Comparison of ENCODE assay signal across 23 mouse cellular contexts in the genomic region with DNA sequence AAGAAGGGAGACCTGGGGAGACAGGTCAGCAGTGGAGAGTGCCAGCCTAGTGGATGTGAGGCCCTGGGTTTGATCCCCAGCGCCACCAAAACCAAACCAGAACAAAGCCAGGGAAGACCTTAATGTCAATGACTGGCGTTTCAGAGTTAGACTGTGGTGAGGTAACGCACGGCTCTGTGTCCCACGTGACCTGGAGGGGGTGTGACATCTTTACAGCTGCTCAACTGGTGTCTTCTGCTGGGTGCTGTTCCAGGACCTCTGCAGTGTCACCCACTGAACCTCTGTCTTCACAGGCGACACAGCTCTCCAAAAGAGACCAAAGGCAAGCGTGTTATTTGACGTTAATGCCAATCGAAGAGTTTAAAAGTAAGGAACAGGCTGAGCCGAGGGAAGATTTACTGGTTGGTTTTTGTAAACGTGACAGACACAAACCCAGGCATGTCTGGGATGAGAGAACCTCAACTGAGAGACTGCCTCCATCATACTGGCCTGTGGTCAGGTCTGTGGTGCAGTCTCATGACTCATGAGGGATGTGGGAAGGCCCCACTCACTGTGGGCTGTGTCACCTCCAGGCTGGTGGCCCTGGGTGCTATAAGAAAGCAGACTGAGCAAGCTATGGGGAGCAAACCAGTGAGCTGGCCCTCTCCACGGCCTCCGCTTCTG. TPM values are rescaled to one million over a fixed set of nuclear protein-coding genes. Genes with fewer than 3 reads are reported as not detected.
DNase-seq lines count a peak whose midpoint lies in the region; ATAC-seq and TF ChIP-seq lines count a peak whose summit lies in the region.
"Had no signal": no experiment of that assay in that cellular context is flagged by ENCODE, and none has a peak within 500 bp of the region (broad histone marks: within the 10 kb centered on the region; RNA-seq: fewer than 3 reads in every experiment).

No protein-coding gene starts in this region.

- H3K9me3 ChIP-seq in lung, postnatal 0 days (ENCODE audit: low read length) = no peaks in the 10 kb centered on the region
- H3K9me3 ChIP-seq: forebrain, embryonic 13.5 days; hindbrain, embryonic 13.5 days; midbrain, embryonic 10.5 days had no signal

- no peak for TF ChIP-seq EP300 in lung, postnatal 0 days (IDR thresholded peaks at IDR 0.05)

- H3K36me3 ChIP-seq in lung, postnatal 0 days (ENCODE audit: insufficient read depth, low read length) = 0 out of 2 replicates have a peak, but pooled peaks cover 11% of the 10 kb centered on the region

- H3K27me3 ChIP-seq in lung, postnatal 0 days (replicated peaks; ENCODE audit: insufficient read depth, low read length) = no peaks in the 10 kb centered on the region
- H3K27me3 ChIP-seq: forebrain, embryonic 13.5 days; hindbrain, embryonic 13.5 days had no signal

- 89% methylated on average over 13 of the region's 13 CpGs for WGBS in lung, postnatal 0 days

- H3K4me3 ChIP-seq in lung, postnatal 0 days (ENCODE audit: low read depth, low read length) = no peak overlapping the region
- H3K4me3 ChIP-seq: forebrain, embryonic 13.5 days; hindbrain, embryonic 13.5 days; midbrain, embryonic 10.5 days had no signal

- no peak overlapping the region for H3K4me2 ChIP-seq in lung, postnatal 0 days (replicated peaks; ENCODE audit: low read depth, low read length)
- H3K4me2 ChIP-seq: forebrain, embryonic 13.5 days; hindbrain, embryonic 13.5 days; liver, embryonic 11.5 days; lung, embryonic 14.5 days had no signal

- H3K4me1 ChIP-seq in lung, postnatal 0 days (ENCODE audit: insufficient read depth, low read depth, low read length) = no peaks in the 10 kb centered on the region
- H3K4me1 ChIP-seq: hindbrain, embryonic 13.5 days had no signal

- TF ChIP-seq CTCF in lung, postnatal 0 days (IDR thresholded peaks at IDR 0.05) = no peak

- H3K27ac ChIP-seq in lung, postnatal 0 days (ENCODE audit: low read length) = no peak overlapping the region
- H3K27ac ChIP-seq: forebrain, embryonic 13.5 days; hindbrain, embryonic 13.5 days; midbrain, embryonic 10.5 days had no signal

- DNase-seq in CD4-positive, CD25-positive, alpha-beta regulatory T cell, adult 2 months (ENCODE audit: low read depth, low spot score) = peak; percentile 50
- DNase-seq in thymus, postnatal 4 days = peak; percentile 60
- no peak for DNase-seq in lung, postnatal 0 days (ENCODE audit: low spot score)
- DNase-seq in urinary bladder, adult 18-20 months (ENCODE audit: low spot score in 2 of 2) = no peak
- DNase-seq in layer of hippocampus, adult 8-10 months (ENCODE audit: low spot score in 2 of 2) = no peak
- DNase-seq: adrenal gland, postnatal 10 days; cerebellum, adult 9-10 months; embryo, embryonic 11 days; kidney, postnatal 36 days; lung, embryonic 14.5 days had no signal

- H3K9ac ChIP-seq in lung, postnatal 0 days (replicated peaks; ENCODE audit: low read depth) = no peak overlapping the region
- H3K9ac ChIP-seq: forebrain, embryonic 13.5 days; hindbrain, embryonic 13.5 days; lung, embryonic 14.5 days had no signal

- peak; percentile 89 for ATAC-seq in granulocyte monocyte progenitor cell, adult 5-6 weeks (replicated peaks; ENCODE audit: poor library complexity, severe bottlenecking)
- ATAC-seq in monocyte, adult 5-6 weeks (replicated peaks; ENCODE audit: insufficient number of reproducible peaks, low FRiP score, low TSS enrichment, poor library complexity, severe bottlenecking) = peak; percentile 65; the same call in 1 of the 2 replicates
- no peak for ATAC-seq in lung, postnatal 0 days
- ATAC-seq: forebrain, embryonic 13.5 days; intestine, postnatal 0 days had no signal

RNA-seq across cellular contexts. Expression of gene Uts2, which starts 8.9 kb away (rescaled TPM):
- total RNA-seq in granulocyte monocyte progenitor cell, adult 5-6 weeks (2014; fragmentation: Nextera tagmentation) = not detected in 2 replicates
- total RNA-seq in granulocyte monocyte progenitor cell, adult 5-6 weeks (2017) = not detected in 2 replicates
- total RNA-seq in monocyte, adult 5-6 weeks (2017) = not detected in 3 replicates
- not detected in 2 replicates for polyA plus RNA-seq in lung, postnatal 0 days (2015; fragmentation: Nextera tagmentation; extraction: Ambion mirVana)
- not detected for total RNA-seq in layer of hippocampus, adult 8-10 months (2022)
- total RNA-seq: adrenal gland, postnatal 10 days; layer of hippocampus, postnatal 14 days; left cerebral cortex, postnatal 25 days had no signal
- polyA plus RNA-seq: forebrain, embryonic 13.5 days; gonadal fat pad, adult 2 months; heart, embryonic 16.5 days; hindbrain, embryonic 13.5 days; intestine, postnatal 0 days; liver, embryonic 11.5 days; lung, embryonic 14.5 days; midbrain, embryonic 10.5 days; neural tube, embryonic 11.5 days; small intestine, adult 2 months had no signal

RNA-seq across cellular contexts. Expression of gene Per3, which starts 38.7 kb away (rescaled TPM):
- 11.2 and 21.2 TPM in 2 replicates for total RNA-seq in granulocyte monocyte progenitor cell, adult 5-6 weeks (2014; fragmentation: Nextera tagmentation)
- 10.4 and 12.1 TPM in 2 replicates for total RNA-seq in granulocyte monocyte progenitor cell, adult 5-6 weeks (2017)
- total RNA-seq in monocyte, adult 5-6 weeks (2017) = 0.76 to 1.9 TPM (median 1.4 TPM) in 3 replicates
- polyA plus RNA-seq in lung, postnatal 0 days (2015; fragmentation: Nextera tagmentation; extraction: Ambion mirVana) = 22.9 and 27.1 TPM in 2 replicates
- 10 to 100 TPM; 24.0 to 43.4 (median 38.1) TPM for total RNA-seq in layer of hippocampus, adult 8-10 months (2022)

RNA-seq across cellular contexts. Expression of gene Vamp3, which starts 52.0 kb away (rescaled TPM):
- total RNA-seq in granulocyte monocyte progenitor cell, adult 5-6 weeks (2014; fragmentation: Nextera tagmentation) = 75.4 and 79.8 TPM in 2 replicates
- 66.9 and 76.8 TPM in 2 replicates for total RNA-seq in granulocyte monocyte progenitor cell, adult 5-6 weeks (2017)
- total RNA-seq in monocyte, adult 5-6 weeks (2017) = 110 to 133 TPM (median 127 TPM) in 3 replicates
- polyA plus RNA-seq in lung, postnatal 0 days (2015; fragmentation: Nextera tagmentation; extraction: Ambion mirVana) = 122 and 141 TPM in 2 replicates
- 10 to 100 TPM; 32.3 to 37.2 (median 35.5) TPM for total RNA-seq in layer of hippocampus, adult 8-10 months (2022)

Comparison
In these comparisons a context has a peak if more than half of its experiments do, and no peak if none do; other contexts are left out.
1. DNase-seq: peak in CD4-positive, CD25-positive, alpha-beta regulatory T cell, adult 2 months (single experiment) and thymus, postnatal 4 days (single experiment); none in lung, postnatal 0 days (single experiment), urinary bladder, adult 18-20 months (0 of 2) and layer of hippocampus, adult 8-10 months (0 of 2).